Mouse (Mus musculus) liver (tissue): Measurements from ENCODE around the gene Afmid.

Experiments used
- DNase-seq: peaks from one replicate; pipeline ENCODE4 v3.0.0-alpha.2; 2020; ENCODE audit warnings: mixed read lengths

The Afmid gene

GRCm38 (mm10) chr11:117886000-117886399 is 60.3 kb downstream of the Afmid start:
- DNase-seq: no peak

GRCm38 (mm10) chr11:117888168-117888852 is 62.6 kb downstream of the Afmid start:
- no peak for DNase-seq

- DNase-seq: peak; percentile 52
These were observed 63.4 kb downstream of the Afmid start for GRCm38 (mm10) chr11:117888853-117889822.
